Mouse (Mus musculus): ENCODE results near the gene Bcas3.
"Not testable (repeated sequence)": the region's sequence is repeated elsewhere in the genome, so short reads cannot be mapped to it uniquely, and the experiment has no call there.

Gene Bcas3

GRCm38 (mm10) chr11:85482737-85483467 lies 129.9 kb downstream of the Bcas3 start:
- DNase-seq (ENCODE audit: low read depth, low spot score), result no peak

- DNase-seq (ENCODE audit: low read depth, low spot score), result no peak
Observed at GRCm38 (mm10) chr11:85485197-85485940, 132.4 kb downstream of the Bcas3 start.

GRCm38 (mm10) chr11:85487501-85487900 lies 134.5 kb downstream of the Bcas3 start:
- DNase-seq (ENCODE audit: low read depth, low spot score), result no peak

- DNase-seq (ENCODE audit: low read depth, low spot score), result peak; percentile 81
Observed at GRCm38 (mm10) chr11:85492231-85492630, 139.3 kb downstream of the Bcas3 start.

- no peak for DNase-seq (ENCODE audit: low read depth, low spot score)
Observed at GRCm38 (mm10) chr11:85492666-85493065, 139.7 kb downstream of the Bcas3 start.

- no peak for DNase-seq (ENCODE audit: low read depth, low spot score)
Observed at GRCm38 (mm10) chr11:85499561-85499960, 146.6 kb downstream of the Bcas3 start.

GRCm38 (mm10) chr11:85502031-85502430 lies 149.1 kb downstream of the Bcas3 start:
- no peak for DNase-seq (ENCODE audit: low read depth, low spot score)

- not testable (repeated sequence) for DNase-seq (ENCODE audit: low read depth, low spot score)
Observed at GRCm38 (mm10) chr11:85504812-85505211, 151.8 kb downstream of the Bcas3 start.

- no peak for DNase-seq (ENCODE audit: low read depth, low spot score)
Observed at GRCm38 (mm10) chr11:85505811-85506210, 152.8 kb downstream of the Bcas3 start.

GRCm38 (mm10) chr11:85509334-85509733 lies 156.4 kb downstream of the Bcas3 start:
- no peak for DNase-seq (ENCODE audit: low read depth, low spot score)

GRCm38 (mm10) chr11:85511270-85511904 lies 158.4 kb downstream of the Bcas3 start:
- DNase-seq (ENCODE audit: low read depth, low spot score), result no peak

GRCm38 (mm10) chr11:85516724-85517123 lies 163.8 kb downstream of the Bcas3 start:
- no peak for DNase-seq (ENCODE audit: low read depth, low spot score)

GRCm38 (mm10) chr11:85518025-85518756 lies 165.2 kb downstream of the Bcas3 start:
- DNase-seq (ENCODE audit: low read depth, low spot score), result no peak

- DNase-seq (ENCODE audit: low read depth, low spot score), result no peak
Observed at GRCm38 (mm10) chr11:85520236-85520635, 167.3 kb downstream of the Bcas3 start.

GRCm38 (mm10) chr11:85520996-85521395 lies 168.0 kb downstream of the Bcas3 start:
- peak; percentile 66 for DNase-seq (ENCODE audit: low read depth, low spot score)

GRCm38 (mm10) chr11:85523646-85524045 lies 170.7 kb downstream of the Bcas3 start:
- DNase-seq (ENCODE audit: low read depth, low spot score), result peak; percentile 51

GRCm38 (mm10) chr11:85524186-85524585 lies 171.2 kb downstream of the Bcas3 start:
- DNase-seq (ENCODE audit: low read depth, low spot score), result peak; percentile 80

- DNase-seq (ENCODE audit: low read depth, low spot score), result peak; percentile 78
Observed at GRCm38 (mm10) chr11:85524841-85525500, 172.0 kb downstream of the Bcas3 start.

- peak; percentile 37 for DNase-seq (ENCODE audit: low read depth, low spot score)
Observed at GRCm38 (mm10) chr11:85525501-85525885, 172.5 kb downstream of the Bcas3 start.

GRCm38 (mm10) chr11:85525979-85526775 lies 173.2 kb downstream of the Bcas3 start:
- no peak for DNase-seq (ENCODE audit: low read depth, low spot score)

Measured in skeletal muscle tissue, adult 2 months (tissue).